Mouse (Mus musculus) embryonic fibroblast, embryonic 13.5 days (primary cell): Measurements from ENCODE around the gene Xpo4. TPM values are rescaled to one million over a fixed set of nuclear protein-coding genes. Genes with fewer than 3 reads are reported as not detected.

Experiments
- H3K27ac ChIP-seq: 2 replicates; pipeline ENCODE4 v1.5.1; 2012; ENCODE audit warnings: low read length, control low read depth, inconsistent platforms; ENCODE audit not compliant: insufficient read depth
- H3K4me1 ChIP-seq: 2 replicates; pipeline ENCODE4 v1.6.1; 2011; ENCODE audit warnings: low read length; ENCODE audit not compliant: control insufficient read depth, insufficient read depth
- H3K4me3 ChIP-seq: 2 replicates; pipeline ENCODE4 v1.5.1; 2011; ENCODE audit warnings: mild to moderate bottlenecking, control low read depth, low read length; ENCODE audit not compliant: insufficient read depth
- CTCF ChIP-seq: IDR thresholded peaks from 2 replicates; pipeline ENCODE4 v1.5.1; 2011; ENCODE audit warnings: mild to moderate bottlenecking, control low read depth, low read length, moderate library complexity, borderline replicate concordance; ENCODE audit not compliant: insufficient read depth
- POLR2A ChIP-seq: IDR thresholded peaks from 2 replicates; pipeline ENCODE4 v1.6.1; 2011; ENCODE audit warnings: low read depth, mild to moderate bottlenecking, control low read depth, low read length, moderate library complexity
- polyA plus RNA-seq: library from polyadenylated mRNA; stranded (reverse); fragments of >200 nt; gene quantifications from 2 replicates; pipeline ENCODE4 v1.2.4, GENCODE M21; 2011; ENCODE audit warnings: low read depth; ENCODE audit not compliant: missing spikeins, insufficient read length

Xpo4 gene
- polyA plus RNA-seq, 1 experiment, result 29.5 TPM

DNA sequence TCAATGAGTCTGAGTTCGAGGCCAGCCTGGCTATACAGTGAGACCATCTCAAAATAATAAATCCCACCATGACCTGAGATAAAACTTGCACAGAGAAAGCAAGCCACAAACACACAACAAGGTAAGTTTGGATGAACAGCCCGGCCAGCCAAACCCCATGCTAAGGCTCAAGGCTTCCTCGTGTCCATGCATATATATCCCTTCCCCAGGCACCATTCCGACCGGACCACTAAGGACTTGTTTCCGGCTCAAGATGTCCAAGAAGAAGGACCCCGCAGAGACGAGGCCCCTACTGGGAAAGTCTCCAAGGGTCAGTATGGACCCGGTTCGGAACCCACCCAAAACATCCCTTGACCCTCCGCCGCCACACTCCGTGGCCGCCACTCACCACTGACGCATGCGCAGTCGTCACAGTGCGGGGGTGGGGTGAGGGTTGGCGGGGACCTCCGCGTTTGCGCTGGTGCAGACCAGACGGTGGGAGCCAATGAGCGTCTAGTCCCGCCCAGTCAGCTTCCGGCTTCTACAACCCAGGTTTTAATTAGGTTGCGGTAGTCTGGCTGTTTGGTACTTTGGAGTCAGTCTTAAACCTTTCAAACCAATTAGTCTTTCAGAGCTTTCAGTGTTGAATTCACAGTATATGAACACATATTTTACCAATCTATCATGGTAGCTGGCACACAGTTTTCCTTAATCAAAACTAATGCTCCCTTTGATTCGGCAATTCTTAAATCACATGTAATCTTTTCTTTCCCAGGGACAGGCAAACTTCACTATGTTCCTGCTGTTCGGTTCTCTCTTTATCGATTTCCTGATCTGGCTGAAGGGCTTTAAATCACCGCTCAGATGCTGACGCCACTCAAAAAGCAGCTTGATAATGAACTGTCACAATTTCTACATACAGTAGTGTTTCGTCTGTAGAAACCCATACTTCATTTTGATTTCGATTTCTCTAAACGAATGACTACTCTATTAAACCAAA is 93.8 kb downstream of the Xpo4 start, which contains the start of gene Eef1akmt1:
Gene Eef1akmt1 (minus strand): TSS at position 458 of the 979 bp plus-strand sequence.
- Histone ChIP-seq H3K4me1 (no peaks in the 10 kb centered on the region), H3K27ac (peak within 1 kb of the TSS; percentile 63), H3K4me3 (peak within 1 kb of the TSS; percentile 77)
- TF ChIP-seq CTCF (no peak), POLR2A (peak; percentile 96)

DNA sequence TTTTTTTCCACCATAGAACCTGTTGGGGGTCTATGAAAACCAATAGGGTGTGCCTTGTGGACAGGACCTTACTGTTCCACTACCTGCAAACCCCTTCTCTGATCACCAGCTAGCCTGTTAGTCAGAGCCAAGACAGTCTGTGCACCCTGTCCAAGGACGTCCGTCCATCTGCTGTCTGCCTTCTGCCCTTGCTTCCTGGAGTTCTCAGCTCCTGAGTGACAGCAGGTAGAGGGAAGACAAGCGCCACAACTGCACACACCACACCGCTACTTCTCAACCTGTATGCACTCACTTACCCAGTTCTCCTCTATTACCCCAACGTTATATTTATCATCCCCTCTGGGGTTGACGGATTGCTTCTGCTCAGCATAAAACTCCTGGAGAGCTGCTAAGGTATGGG is 99.6 kb downstream of the Xpo4 start:
- Histone ChIP-seq H3K4me3 (no peak overlapping the region), H3K4me1 (no peaks in the 10 kb centered on the region), H3K27ac (no peak overlapping the region)
- TF ChIP-seq POLR2A (no peak), CTCF (no peak)

DNA sequence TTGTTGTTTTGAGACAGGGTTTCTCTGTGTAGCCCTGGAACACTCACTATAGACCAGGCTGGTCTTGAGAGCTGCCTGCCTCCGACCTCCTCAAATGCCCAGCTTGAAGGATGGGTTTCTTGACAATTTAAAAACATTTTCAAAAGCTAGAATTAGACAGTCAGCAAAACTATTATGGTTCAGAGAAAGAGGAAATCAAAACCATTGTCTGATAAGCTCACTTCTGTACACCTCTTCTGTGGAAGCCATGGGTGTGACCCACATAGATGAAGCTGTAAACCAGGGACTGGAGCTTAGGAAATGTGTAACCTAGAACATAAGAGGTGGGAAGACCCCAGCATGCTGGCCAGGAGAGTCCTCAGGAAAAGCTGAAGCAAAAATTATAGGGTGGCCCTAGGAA is 108.3 kb downstream of the Xpo4 start:
- Histone ChIP-seq H3K4me1 (no peaks in the 10 kb centered on the region), H3K4me3 (no peak overlapping the region), H3K27ac (no peak overlapping the region)
- TF ChIP-seq POLR2A, result no peak
- no peak for TF ChIP-seq CTCF

- H3K4me3 ChIP-seq, result no peak overlapping the region
- TF ChIP-seq POLR2A (no peak), CTCF (no peak)
- no peak overlapping the region for H3K27ac ChIP-seq
- H3K4me1 ChIP-seq, result no peaks in the 10 kb centered on the region
Measured at GRCm38 (mm10) chr14:57555471-57556070, 109.7 kb downstream of the Xpo4 start.

DNA sequence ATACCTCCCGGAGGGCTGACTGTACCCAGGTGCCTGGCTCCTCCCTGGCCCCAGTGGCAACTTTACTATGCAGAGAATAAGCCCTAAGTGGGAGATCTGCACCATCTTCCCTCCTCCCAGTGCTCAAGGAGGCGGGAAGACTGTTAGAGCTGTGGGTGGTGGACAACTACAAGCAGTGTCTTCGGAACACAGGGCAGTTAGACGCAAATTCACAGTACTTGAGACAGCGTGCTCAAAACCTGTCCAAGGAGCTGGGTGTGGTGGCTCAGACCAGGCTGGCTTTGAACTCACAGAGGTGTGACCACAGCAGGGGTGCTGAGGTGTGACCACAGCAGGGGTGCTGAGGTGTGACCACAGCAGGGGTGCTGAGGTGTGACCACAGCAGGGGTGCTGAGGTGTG is 110.8 kb downstream of the Xpo4 start:
- Histone ChIP-seq H3K27ac (no peak overlapping the region), H3K4me3 (no peak overlapping the region)
- TF ChIP-seq CTCF, result no peak
- no peak for TF ChIP-seq POLR2A

GRCm38 (mm10) chr14:57552945-57553344 is 112.3 kb downstream of the Xpo4 start:
- Histone ChIP-seq H3K27ac (no peak overlapping the region), H3K4me1 (no peaks in the 10 kb centered on the region)
- TF ChIP-seq CTCF (no peak), POLR2A (no peak)

More for the DNA sequence above, 110.8 kb downstream of the Xpo4 start:
- H3K4me1 ChIP-seq, result no peaks in the 10 kb centered on the region

DNA sequence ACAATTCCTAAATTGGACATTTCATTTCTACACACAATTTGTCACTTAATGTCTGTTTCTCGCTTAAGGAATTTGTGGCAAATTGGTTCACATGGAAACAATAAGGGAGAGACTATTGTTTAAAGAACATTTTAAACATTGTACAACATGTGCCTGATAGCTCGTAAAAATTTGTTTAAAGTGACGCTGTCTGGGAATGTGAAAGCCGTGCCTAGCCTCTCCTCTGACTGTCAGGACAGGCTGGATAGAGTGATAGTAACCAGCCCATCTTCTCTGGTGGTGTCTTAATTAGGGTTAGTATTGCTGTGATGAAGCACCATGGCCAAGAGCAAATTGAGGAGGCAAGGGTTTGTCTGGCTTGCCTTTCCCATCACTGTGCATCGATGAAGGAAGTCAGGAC is 118.2 kb downstream of the Xpo4 start:
- Histone ChIP-seq H3K27ac (no peak overlapping the region), H3K4me1 (no peaks in the 10 kb centered on the region), H3K4me3 (no peak overlapping the region)
- TF ChIP-seq CTCF (no peak), POLR2A (no peak)

More at GRCm38 (mm10) chr14:57552945-57553344, 112.3 kb downstream of the Xpo4 start:
- H3K4me3 ChIP-seq, result no peak overlapping the region

GRCm38 (mm10) chr14:57546557-57547021 is 118.6 kb downstream of the Xpo4 start:
- Histone ChIP-seq H3K4me3 (no peak overlapping the region), H3K4me1 (no peaks in the 10 kb centered on the region), H3K27ac (no peak overlapping the region)
- TF ChIP-seq CTCF, result no peak
- no peak for TF ChIP-seq POLR2A

GRCm38 (mm10) chr14:57546131-57546530 is 119.1 kb downstream of the Xpo4 start:
- Histone ChIP-seq H3K4me1 (no peaks in the 10 kb centered on the region), H3K4me3 (no peak overlapping the region), H3K27ac (no peak overlapping the region)
- TF ChIP-seq POLR2A (no peak), CTCF (no peak)
